Mouse (Mus musculus): ENCODE results near the gene Dennd1a. TPM values are rescaled to one million over a fixed set of nuclear protein-coding genes. Genes with fewer than 3 reads are reported as not detected.
A peak's percentile ranks its signal among the peaks of the same experiment; 100 is the strongest.

Dennd1a gene
- polyA plus RNA-seq (2012; rRNA removed): 21.0 and 21.6 TPM in 2 replicates

- peaks cover 10% of the 10 kb centered on the region for H3K4me1 ChIP-seq (ENCODE audit: control insufficient read depth, insufficient read depth, low read length)
- H3K27me3 ChIP-seq (ENCODE audit: control insufficient read depth, insufficient read depth, low read length): no peaks in the 10 kb centered on the region
- TF ChIP-seq POLR2A (IDR thresholded peaks at IDR 0.05; ENCODE audit: control insufficient read depth, low read depth, low read length): peak; percentile 41
- no peak for TF ChIP-seq CTCF (IDR thresholded peaks at IDR 0.05; ENCODE audit: control insufficient read depth, insufficient read depth, insufficient replicate concordance, low read depth, low read length)
- peak within 1 kb of the TSS; percentile 69 for H3K27ac ChIP-seq (ENCODE audit: control insufficient read depth, insufficient read depth, low read depth, low read length)
- H3K36me3 ChIP-seq (ENCODE audit: control insufficient read depth, insufficient read depth, low read length): no peaks in the 10 kb centered on the region
- peak within 1 kb of the TSS; percentile 97 for H3K4me3 ChIP-seq (ENCODE audit: control insufficient read depth, low read depth, low read length)
These were observed at the start of gene Dennd1a for GRCm38 (mm10) chr2:38286733-38287551. TSS of gene Dennd1a (minus strand) at chr2:38287390.

GRCm38 (mm10) chr2:38336606-38337005, 49.4 kb upstream of the Dennd1a start:
- H3K4me1 ChIP-seq (ENCODE audit: control insufficient read depth, insufficient read depth, low read length): peaks cover 11% of the 10 kb centered on the region
- H3K27me3 ChIP-seq (ENCODE audit: control insufficient read depth, insufficient read depth, low read length): peaks cover 12% of the 10 kb centered on the region; the same call in 1 of the 2 replicates
- H3K4me3 ChIP-seq (ENCODE audit: control insufficient read depth, low read depth, low read length): peak overlapping the region; percentile 27

GRCm38 (mm10) chr2:38333586-38334119, 46.5 kb upstream of the Dennd1a start:
- no peaks in the 10 kb centered on the region for H3K36me3 ChIP-seq (ENCODE audit: control insufficient read depth, insufficient read depth, low read length)
- H3K4me1 ChIP-seq (ENCODE audit: control insufficient read depth, insufficient read depth, low read length): peaks cover 8% of the 10 kb centered on the region
- H3K27me3 ChIP-seq (ENCODE audit: control insufficient read depth, insufficient read depth, low read length): peaks cover 9% of the 10 kb centered on the region; the same call in 1 of the 2 replicates
- H3K27ac ChIP-seq (ENCODE audit: control insufficient read depth, insufficient read depth, low read depth, low read length): no peak overlapping the region
- no peak overlapping the region for H3K4me3 ChIP-seq (ENCODE audit: control insufficient read depth, low read depth, low read length)
- TF ChIP-seq CTCF (IDR thresholded peaks at IDR 0.05; ENCODE audit: control insufficient read depth, insufficient read depth, insufficient replicate concordance, low read depth, low read length): no peak
- no peak for TF ChIP-seq POLR2A (IDR thresholded peaks at IDR 0.05; ENCODE audit: control insufficient read depth, low read depth, low read length)

More at GRCm38 (mm10) chr2:38336606-38337005, 49.4 kb upstream of the Dennd1a start:
- Histone ChIP-seq H3K27ac (ENCODE audit: control insufficient read depth, insufficient read depth, low read depth, low read length) (no peak overlapping the region), H3K36me3 (ENCODE audit: control insufficient read depth, insufficient read depth, low read length) (no peaks in the 10 kb centered on the region)
- TF ChIP-seq POLR2A (IDR thresholded peaks at IDR 0.05; ENCODE audit: control insufficient read depth, low read depth, low read length) (no peak), CTCF (IDR thresholded peaks at IDR 0.05; ENCODE audit: control insufficient read depth, insufficient read depth, insufficient replicate concordance, low read depth, low read length) (no peak)

GRCm38 (mm10) chr2:38326671-38327070, 39.5 kb upstream of the Dennd1a start:
- TF ChIP-seq POLR2A (IDR thresholded peaks at IDR 0.05; ENCODE audit: control insufficient read depth, low read depth, low read length): no peak
- TF ChIP-seq CTCF (IDR thresholded peaks at IDR 0.05; ENCODE audit: control insufficient read depth, insufficient read depth, insufficient replicate concordance, low read depth, low read length): no peak
- Histone ChIP-seq H3K36me3 (ENCODE audit: control insufficient read depth, insufficient read depth, low read length) (no peaks in the 10 kb centered on the region), H3K27me3 (ENCODE audit: control insufficient read depth, insufficient read depth, low read length) (no peaks in the 10 kb centered on the region), H3K4me1 (ENCODE audit: control insufficient read depth, insufficient read depth, low read length) (no peaks in the 10 kb centered on the region), H3K27ac (ENCODE audit: control insufficient read depth, insufficient read depth, low read depth, low read length) (no peak overlapping the region), H3K4me3 (ENCODE audit: control insufficient read depth, low read depth, low read length) (no peak overlapping the region)

GRCm38 (mm10) chr2:38323380-38323779, 36.2 kb upstream of the Dennd1a start:
- TF ChIP-seq CTCF (IDR thresholded peaks at IDR 0.05; ENCODE audit: control insufficient read depth, insufficient read depth, insufficient replicate concordance, low read depth, low read length) (no peak), POLR2A (IDR thresholded peaks at IDR 0.05; ENCODE audit: control insufficient read depth, low read depth, low read length) (no peak)

GRCm38 (mm10) chr2:38320911-38321310, 33.7 kb upstream of the Dennd1a start:
- no peak overlapping the region for H3K4me3 ChIP-seq (ENCODE audit: control insufficient read depth, low read depth, low read length)
- TF ChIP-seq CTCF (IDR thresholded peaks at IDR 0.05; ENCODE audit: control insufficient read depth, insufficient read depth, insufficient replicate concordance, low read depth, low read length) (no peak), POLR2A (IDR thresholded peaks at IDR 0.05; ENCODE audit: control insufficient read depth, low read depth, low read length) (no peak)
- H3K27me3 ChIP-seq (ENCODE audit: control insufficient read depth, insufficient read depth, low read length): no peaks in the 10 kb centered on the region

More at GRCm38 (mm10) chr2:38323380-38323779, 36.2 kb upstream of the Dennd1a start:
- Histone ChIP-seq H3K36me3 (ENCODE audit: control insufficient read depth, insufficient read depth, low read length) (no peaks in the 10 kb centered on the region), H3K27ac (ENCODE audit: control insufficient read depth, insufficient read depth, low read depth, low read length) (no peak overlapping the region), H3K4me3 (ENCODE audit: control insufficient read depth, low read depth, low read length) (no peak overlapping the region), H3K27me3 (ENCODE audit: control insufficient read depth, insufficient read depth, low read length) (no peaks in the 10 kb centered on the region), H3K4me1 (ENCODE audit: control insufficient read depth, insufficient read depth, low read length) (no peaks in the 10 kb centered on the region; the same call in 1 of the 2 replicates)

GRCm38 (mm10) chr2:38319086-38319485, 31.9 kb upstream of the Dennd1a start:
- Histone ChIP-seq H3K27me3 (ENCODE audit: control insufficient read depth, insufficient read depth, low read length) (no peaks in the 10 kb centered on the region), H3K4me3 (ENCODE audit: control insufficient read depth, low read depth, low read length) (no peak overlapping the region), H3K36me3 (ENCODE audit: control insufficient read depth, insufficient read depth, low read length) (no peaks in the 10 kb centered on the region), H3K4me1 (ENCODE audit: control insufficient read depth, insufficient read depth, low read length) (no peaks in the 10 kb centered on the region; the same call in 1 of the 2 replicates), H3K27ac (ENCODE audit: control insufficient read depth, insufficient read depth, low read depth, low read length) (no peak overlapping the region)
- TF ChIP-seq POLR2A (IDR thresholded peaks at IDR 0.05; ENCODE audit: control insufficient read depth, low read depth, low read length) (no peak), CTCF (IDR thresholded peaks at IDR 0.05; ENCODE audit: control insufficient read depth, insufficient read depth, insufficient replicate concordance, low read depth, low read length) (no peak)

More at GRCm38 (mm10) chr2:38320911-38321310, 33.7 kb upstream of the Dennd1a start:
- Histone ChIP-seq H3K4me1 (ENCODE audit: control insufficient read depth, insufficient read depth, low read length) (no peaks in the 10 kb centered on the region; the same call in 1 of the 2 replicates), H3K27ac (ENCODE audit: control insufficient read depth, insufficient read depth, low read depth, low read length) (no peak overlapping the region), H3K36me3 (ENCODE audit: control insufficient read depth, insufficient read depth, low read length) (no peaks in the 10 kb centered on the region)
